Mouse (Mus musculus): ENCODE measurements at regions not wholly inside any gene's neighbourhood (a gene's known extent, or its start where the extent isn't known, plus 50 kb on each side); places are given as distances from the start of the nearest gene placed in this dataset.

DNA sequence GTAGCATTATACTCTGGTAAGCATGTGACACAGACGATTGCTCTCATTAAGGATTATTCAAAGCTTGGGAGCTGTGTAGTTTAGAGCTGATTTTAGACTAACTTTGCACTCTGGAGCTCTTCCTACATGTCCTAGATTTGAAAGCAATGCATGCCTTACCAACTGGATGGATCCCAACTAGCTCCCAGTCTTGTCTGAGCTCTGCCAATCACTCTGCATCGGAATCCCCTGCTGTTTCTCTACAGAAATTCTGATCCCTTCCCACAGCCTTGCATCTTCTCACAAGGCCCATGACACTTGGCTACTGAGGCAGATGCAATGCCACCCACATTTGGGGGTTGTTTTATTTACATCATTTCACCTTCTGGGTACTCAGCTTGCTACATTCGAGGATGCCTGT, 277.8 kb downstream of the Adgrg6 start:
- Histone ChIP-seq H3K4me1 (ENCODE audit: control insufficient read depth, insufficient read depth, low read length) (no peaks in the 10 kb centered on the region), H3K4me3 (replicated peaks; ENCODE audit: control insufficient read depth, low read depth, low read length) (no peak overlapping the region), H3K27ac (ENCODE audit: control insufficient read depth, insufficient read depth, low read depth, low read length, poor library complexity) (no peak overlapping the region)
- WGBS, result 81% methylated on average over 3 of the region's 3 CpGs
- TF ChIP-seq CTCF (IDR thresholded peaks at IDR 0.05; ENCODE audit: control insufficient read depth, insufficient read depth, low read length) (no peak), POLR2A (IDR thresholded peaks at IDR 0.05; ENCODE audit: borderline replicate concordance, control insufficient read depth, low read depth, low read length) (no peak)

- WGBS, result 78% methylated on average over 8 of the region's 8 CpGs
- H3K4me3 ChIP-seq (replicated peaks; ENCODE audit: control insufficient read depth, low read depth, low read length), result no peak overlapping the region
- H3K27ac ChIP-seq (ENCODE audit: control insufficient read depth, insufficient read depth, low read depth, low read length, poor library complexity), result no peak overlapping the region
- H3K4me1 ChIP-seq (ENCODE audit: control insufficient read depth, insufficient read depth, low read length), result no peaks in the 10 kb centered on the region
- TF ChIP-seq POLR2A (IDR thresholded peaks at IDR 0.05; ENCODE audit: borderline replicate concordance, control insufficient read depth, low read depth, low read length) (no peak), CTCF (IDR thresholded peaks at IDR 0.05; ENCODE audit: control insufficient read depth, insufficient read depth, low read length) (no peak)
Observed at GRCm38 (mm10) chr10:14239670-14240069, 273.8 kb downstream of the Hivep2 start.

- no peak for TF ChIP-seq CTCF (IDR thresholded peaks at IDR 0.05; ENCODE audit: control insufficient read depth, insufficient read depth, low read length)
- TF ChIP-seq POLR2A (IDR thresholded peaks at IDR 0.05; ENCODE audit: borderline replicate concordance, control insufficient read depth, low read depth, low read length), result no peak
- Histone ChIP-seq H3K27ac (ENCODE audit: control insufficient read depth, insufficient read depth, low read depth, low read length, poor library complexity) (no peak overlapping the region), H3K4me3 (replicated peaks; ENCODE audit: control insufficient read depth, low read depth, low read length) (no peak overlapping the region), H3K4me1 (ENCODE audit: control insufficient read depth, insufficient read depth, low read length) (no peaks in the 10 kb centered on the region)
- 4% methylated on average over 10 of the region's 10 CpGs for WGBS
Observed at GRCm38 (mm10) chr10:14234896-14235604, 269.2 kb downstream of the Hivep2 start.

DNA sequence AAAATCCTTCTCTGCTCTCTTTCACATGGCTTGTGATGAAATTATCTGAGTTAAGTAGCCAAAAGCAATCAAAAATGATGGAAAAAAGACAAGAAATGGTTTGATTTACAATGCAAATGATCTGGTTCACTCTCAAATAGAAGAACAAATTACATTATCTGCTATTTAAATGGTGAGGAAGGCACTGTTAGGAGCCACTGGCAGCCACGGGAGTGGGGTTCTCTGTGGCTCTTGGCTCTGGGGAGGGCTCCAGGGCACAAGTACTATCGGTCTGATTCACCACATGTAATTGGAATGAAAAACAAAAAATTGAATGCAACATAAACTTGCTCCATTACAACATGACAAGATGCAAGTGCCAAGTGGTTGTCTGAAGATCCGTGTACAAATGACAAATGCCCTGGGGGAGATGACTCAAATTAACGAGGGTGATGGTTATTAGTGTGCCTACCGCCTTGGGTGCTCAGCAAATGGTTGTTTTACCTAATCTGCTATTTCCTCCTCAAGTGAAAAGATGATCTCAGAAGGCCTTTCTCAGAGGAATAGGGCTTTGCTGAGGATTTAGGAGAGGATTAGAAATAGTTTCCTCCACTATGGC, 268.2 kb downstream of the Hivep2 start:
- Histone ChIP-seq H3K27ac (ENCODE audit: control insufficient read depth, insufficient read depth, low read depth, low read length, poor library complexity) (no peak overlapping the region), H3K4me1 (ENCODE audit: control insufficient read depth, insufficient read depth, low read length) (no peaks in the 10 kb centered on the region), H3K4me3 (replicated peaks; ENCODE audit: control insufficient read depth, low read depth, low read length) (no peak overlapping the region)
- 76% methylated on average over 5 of the region's 5 CpGs for WGBS
- no peak for TF ChIP-seq CTCF (IDR thresholded peaks at IDR 0.05; ENCODE audit: control insufficient read depth, insufficient read depth, low read length)
- TF ChIP-seq POLR2A (IDR thresholded peaks at IDR 0.05; ENCODE audit: borderline replicate concordance, control insufficient read depth, low read depth, low read length), result no peak

- Histone ChIP-seq H3K4me1 (ENCODE audit: control insufficient read depth, insufficient read depth, low read length) (no peaks in the 10 kb centered on the region), H3K4me3 (replicated peaks; ENCODE audit: control insufficient read depth, low read depth, low read length) (no peak overlapping the region), H3K27ac (ENCODE audit: control insufficient read depth, insufficient read depth, low read depth, low read length, poor library complexity) (no peak overlapping the region)
- WGBS, result 43% methylated on average over 3 of the region's 3 CpGs
- TF ChIP-seq CTCF (IDR thresholded peaks at IDR 0.05; ENCODE audit: control insufficient read depth, insufficient read depth, low read length) (no peak), POLR2A (IDR thresholded peaks at IDR 0.05; ENCODE audit: borderline replicate concordance, control insufficient read depth, low read depth, low read length) (no peak)
Observed at GRCm38 (mm10) chr10:14233335-14233734, 267.5 kb downstream of the Hivep2 start.

- H3K4me3 ChIP-seq (replicated peaks; ENCODE audit: control insufficient read depth, low read depth, low read length), result no peak overlapping the region
- 71% methylated on average over 1 of the region's 1 CpGs for WGBS
Observed at GRCm38 (mm10) chr10:14231464-14231863, 265.6 kb downstream of the Hivep2 start.

DNA sequence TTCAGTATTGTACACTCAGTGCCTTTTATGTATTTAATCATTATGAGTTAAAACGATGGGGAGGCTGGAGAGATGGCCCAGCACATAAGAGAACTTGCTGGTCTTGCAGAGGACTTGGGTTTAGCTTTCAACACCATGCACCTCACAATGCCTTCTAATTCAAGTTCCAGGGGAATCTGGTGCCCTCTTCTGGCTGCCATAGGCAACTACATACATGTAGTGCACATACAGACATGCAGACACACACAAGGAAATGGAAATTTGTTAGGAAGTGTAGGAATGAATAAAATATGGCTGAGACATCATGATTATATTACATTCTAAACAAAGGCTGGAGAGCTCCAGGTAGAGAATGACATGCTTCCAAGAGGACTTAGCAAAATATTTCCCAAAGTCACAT, 251.4 kb downstream of the Hivep2 start:
- no peaks in the 10 kb centered on the region for H3K4me1 ChIP-seq (ENCODE audit: control insufficient read depth, insufficient read depth, low read length)

More at GRCm38 (mm10) chr10:14231464-14231863, 265.6 kb downstream of the Hivep2 start:
- no peak for TF ChIP-seq POLR2A (IDR thresholded peaks at IDR 0.05; ENCODE audit: borderline replicate concordance, control insufficient read depth, low read depth, low read length)
- TF ChIP-seq CTCF (IDR thresholded peaks at IDR 0.05; ENCODE audit: control insufficient read depth, insufficient read depth, low read length), result no peak
- H3K27ac ChIP-seq (ENCODE audit: control insufficient read depth, insufficient read depth, low read depth, low read length, poor library complexity), result no peak overlapping the region
- no peaks in the 10 kb centered on the region for H3K4me1 ChIP-seq (ENCODE audit: control insufficient read depth, insufficient read depth, low read length)

GRCm38 (mm10) chr10:14216191-14216992, 250.5 kb downstream of the Hivep2 start:
- TF ChIP-seq POLR2A (IDR thresholded peaks at IDR 0.05; ENCODE audit: borderline replicate concordance, control insufficient read depth, low read depth, low read length), result no peak
- TF ChIP-seq CTCF (IDR thresholded peaks at IDR 0.05; ENCODE audit: control insufficient read depth, insufficient read depth, low read length), result no peak
- no peak overlapping the region for H3K27ac ChIP-seq (ENCODE audit: control insufficient read depth, insufficient read depth, low read depth, low read length, poor library complexity)
- WGBS, result 72% methylated on average over 10 of the region's 10 CpGs
- no peak overlapping the region for H3K4me3 ChIP-seq (replicated peaks; ENCODE audit: control insufficient read depth, low read depth, low read length)
- no peaks in the 10 kb centered on the region for H3K4me1 ChIP-seq (ENCODE audit: control insufficient read depth, insufficient read depth, low read length)

More for the DNA sequence above, 251.4 kb downstream of the Hivep2 start:
- 87% methylated on average over 1 of the region's 1 CpGs for WGBS
- no peak overlapping the region for H3K4me3 ChIP-seq (replicated peaks; ENCODE audit: control insufficient read depth, low read depth, low read length)
- no peak overlapping the region for H3K27ac ChIP-seq (ENCODE audit: control insufficient read depth, insufficient read depth, low read depth, low read length, poor library complexity)
- TF ChIP-seq POLR2A (IDR thresholded peaks at IDR 0.05; ENCODE audit: borderline replicate concordance, control insufficient read depth, low read depth, low read length) (no peak), CTCF (IDR thresholded peaks at IDR 0.05; ENCODE audit: control insufficient read depth, insufficient read depth, low read length) (no peak)
